Mouse (Mus musculus): Measurements from ENCODE around the gene Cenpt.
A peak's percentile ranks its signal among the peaks of the same experiment; 100 is the strongest.

Gene Cenpt

DNA sequence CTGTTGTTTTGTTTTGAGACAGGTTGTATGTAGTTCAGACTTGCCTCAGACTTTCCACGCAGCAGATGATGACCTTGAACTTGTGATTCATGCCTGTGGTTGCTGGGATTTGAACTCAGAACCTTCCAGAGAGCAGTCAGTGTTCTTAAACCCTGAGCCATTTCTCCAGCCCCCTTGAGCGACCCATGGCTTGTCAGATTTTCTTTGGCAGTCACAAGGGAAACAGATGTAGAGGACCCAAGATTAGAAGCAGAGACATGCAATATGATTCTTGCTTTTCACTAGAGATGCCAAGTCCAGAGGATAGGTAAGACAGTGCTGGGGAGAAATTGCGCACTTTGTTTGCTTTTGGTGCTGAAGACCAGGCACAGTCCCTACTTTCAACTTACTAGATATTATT, at the start of gene Cenpt:
TSS of gene Cenpt (minus strand) at position 101 of the 400 bp plus-strand sequence.
- DNase-seq (ENCODE audit: low spot score) = no peak

DNA sequence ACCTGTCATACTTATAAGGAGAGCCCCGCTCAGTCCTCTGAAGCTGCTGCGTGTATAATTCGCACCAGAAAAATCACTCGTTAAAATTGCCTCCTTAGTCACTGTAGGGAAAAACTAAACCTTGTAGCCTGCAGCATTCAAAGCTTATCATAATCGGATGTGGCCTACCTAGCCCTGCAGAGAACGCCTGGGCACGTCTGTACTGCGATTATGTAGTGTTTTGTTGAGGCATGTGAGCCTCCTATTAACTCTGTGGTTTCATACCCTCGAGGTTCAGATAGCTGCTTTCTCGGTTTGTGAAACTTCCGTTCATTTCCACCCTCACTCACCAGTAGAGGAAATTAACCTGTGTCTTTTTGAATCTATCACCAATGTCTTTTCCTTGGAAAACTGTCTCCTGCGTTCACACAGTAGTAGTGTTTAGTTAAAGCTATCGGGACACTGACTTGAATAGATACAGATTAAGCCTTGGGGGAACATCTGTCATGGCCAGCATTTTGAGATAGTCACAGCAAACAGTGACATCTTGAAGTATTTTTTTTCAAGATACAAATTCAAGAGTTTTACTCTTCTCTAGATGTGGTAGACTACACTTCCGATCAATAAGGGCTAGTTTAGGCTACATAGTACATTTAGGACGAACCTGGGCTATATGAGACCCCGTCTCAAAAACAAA, 48.0 kb upstream of the Cenpt start:
- no peak for DNase-seq (ENCODE audit: low spot score)

GRCm38 (mm10) chr8:105900180-105900940, 47.3 kb upstream of the Cenpt start, which contains the start of gene Pskh1:
Gene Pskh1 (plus strand): TSS chr8:105900441.
- peak; percentile 82 for DNase-seq (ENCODE audit: low spot score)

DNA sequence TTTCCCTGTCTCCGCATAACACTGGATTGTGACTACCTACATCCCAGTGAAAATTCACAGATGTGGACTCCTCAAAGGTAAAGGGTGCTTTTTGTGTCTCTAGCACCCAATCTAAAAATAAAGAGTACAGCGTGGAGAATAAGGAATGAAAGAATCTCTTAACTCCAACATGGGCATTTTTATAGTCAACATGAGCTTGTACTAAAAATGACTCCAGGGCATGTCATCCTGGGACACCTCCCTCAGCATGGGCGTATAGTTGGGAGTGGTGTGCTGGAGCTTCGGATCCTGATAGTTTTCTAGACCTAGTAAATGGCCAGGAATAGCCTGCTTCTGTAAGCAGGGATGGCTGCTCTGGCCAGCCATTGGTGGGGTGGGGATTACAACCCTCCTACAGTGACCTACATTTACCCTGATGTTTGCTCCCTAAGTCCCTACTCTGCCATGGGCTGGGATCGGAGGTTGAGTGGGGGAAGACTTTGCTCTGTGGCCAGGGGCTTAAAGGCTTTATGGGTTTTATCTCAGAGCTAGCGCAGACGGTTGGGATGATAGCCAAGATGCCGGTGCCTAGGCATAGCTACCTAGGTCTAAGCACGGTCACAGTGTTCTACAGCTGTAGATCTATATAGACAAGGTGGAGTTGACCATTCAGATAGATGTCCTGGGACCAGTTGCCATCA, 44.9 kb upstream of the Cenpt start:
- DNase-seq (ENCODE audit: low spot score) = no peak

DNA sequence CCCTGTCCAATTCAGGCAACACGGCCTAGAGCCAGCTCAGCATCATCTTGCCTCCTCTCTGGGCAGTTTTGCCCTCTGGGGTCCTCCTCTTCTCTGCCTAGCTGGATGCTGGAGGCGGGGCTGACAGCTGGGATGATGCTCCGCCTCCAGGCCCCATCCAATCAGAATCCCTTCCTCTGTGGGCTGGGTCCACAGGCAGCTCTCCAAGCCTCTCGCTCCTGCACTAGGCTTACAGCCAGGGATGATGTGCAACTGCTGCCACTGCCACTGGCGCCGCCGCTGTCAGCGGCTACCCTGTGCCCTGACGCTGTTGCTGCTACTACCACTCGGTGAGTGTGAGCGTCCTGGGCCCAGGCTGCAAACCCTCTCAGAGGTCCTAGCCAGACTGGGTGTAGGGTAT, 40.3 kb upstream of the Cenpt start, which contains the start of gene Nrn1l:
TSS of gene Nrn1l (plus strand) at position 229 of the 400 bp plus-strand sequence.
- DNase-seq (ENCODE audit: low spot score) = peak; percentile 83

DNA sequence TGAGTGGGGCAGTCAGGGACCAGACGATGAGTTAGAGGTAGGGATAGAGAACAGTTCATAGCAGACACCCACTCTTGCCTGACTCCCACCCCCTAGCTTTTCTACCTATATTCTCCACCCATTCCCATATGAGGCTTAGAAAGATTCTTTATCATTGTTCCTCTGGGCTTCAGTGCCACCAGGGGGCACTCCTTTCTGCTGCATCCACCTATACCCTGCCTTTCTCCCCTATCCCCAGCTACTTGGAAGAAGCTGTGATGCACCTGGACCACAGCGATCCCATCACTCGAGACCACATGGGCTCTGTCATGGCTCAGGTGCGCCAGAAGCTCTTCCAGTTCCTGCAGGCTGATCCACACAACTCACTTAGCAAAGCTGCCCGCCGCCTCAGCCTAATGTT, 39.4 kb upstream of the Cenpt start:
- no peak for DNase-seq (ENCODE audit: low spot score)

- no peak for DNase-seq (ENCODE audit: low spot score)
These were observed 37.8 kb upstream of the Cenpt start for GRCm38 (mm10) chr8:105890870-105891269.

- no peak for DNase-seq (ENCODE audit: low spot score)
These were observed 36.8 kb upstream of the Cenpt start for GRCm38 (mm10) chr8:105889756-105890465.

DNA sequence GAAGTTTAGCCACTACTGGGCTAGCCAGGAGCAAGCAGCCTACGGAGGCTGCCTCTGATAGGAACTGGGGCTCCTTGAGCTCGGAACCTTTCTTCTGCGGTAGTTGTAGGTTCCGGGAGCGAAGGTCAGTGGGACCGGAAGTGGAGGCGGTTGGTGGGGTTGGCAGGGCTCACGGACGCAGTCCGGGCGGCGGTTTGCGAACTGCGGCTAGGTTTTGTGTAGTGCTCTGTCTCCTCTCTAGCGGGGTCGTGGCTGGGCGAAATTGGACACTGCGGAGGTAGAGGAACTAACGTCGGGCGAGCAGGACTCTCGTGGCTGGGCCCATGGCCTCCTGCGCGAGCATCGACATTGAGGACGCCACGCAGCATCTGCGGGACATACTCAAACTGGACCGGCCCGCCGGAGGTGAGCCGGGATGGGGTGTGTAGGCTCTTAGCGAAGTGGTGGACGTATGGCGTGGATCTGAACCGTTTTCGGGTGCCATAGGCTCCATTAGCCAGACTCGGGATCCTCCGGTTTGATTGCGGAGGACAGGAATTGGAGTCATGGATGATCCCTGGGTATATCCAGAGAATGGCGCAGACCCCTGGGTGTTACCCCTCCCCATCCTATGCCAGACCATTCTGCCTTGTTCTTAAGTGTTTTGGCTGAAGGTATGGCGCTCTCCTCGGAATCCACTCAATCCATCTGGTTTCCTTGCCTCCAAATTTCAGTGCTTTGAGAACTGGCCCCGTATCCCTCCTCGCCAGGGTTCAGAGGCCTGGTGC, 27.9 kb upstream of the Cenpt start, which contains the start of gene Edc4:
TSS of gene Edc4 (plus strand) at position 128 of the 767 bp plus-strand sequence.
- DNase-seq (ENCODE audit: low spot score) = no peak

DNA sequence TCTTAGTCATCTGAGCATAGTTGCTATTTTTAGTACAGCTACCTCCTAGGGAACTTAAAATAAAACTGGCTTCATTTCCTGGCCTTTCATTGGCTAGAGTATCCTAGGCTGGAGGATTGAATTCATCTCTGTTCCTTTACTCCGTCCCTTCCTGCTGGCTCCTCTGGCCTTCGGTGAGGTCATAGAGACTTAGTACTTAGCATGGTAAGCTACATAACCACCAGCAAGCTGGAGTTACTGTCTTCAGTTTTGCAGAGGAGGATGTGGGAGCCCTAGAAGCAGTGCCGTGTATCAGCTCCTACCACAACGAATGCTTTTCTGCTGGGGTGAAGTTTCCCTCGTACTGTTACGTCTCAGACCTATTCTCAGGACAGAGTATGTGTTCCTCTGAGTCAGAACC, 21.2 kb upstream of the Cenpt start:
- DNase-seq (ENCODE audit: low spot score) = no peak

DNA sequence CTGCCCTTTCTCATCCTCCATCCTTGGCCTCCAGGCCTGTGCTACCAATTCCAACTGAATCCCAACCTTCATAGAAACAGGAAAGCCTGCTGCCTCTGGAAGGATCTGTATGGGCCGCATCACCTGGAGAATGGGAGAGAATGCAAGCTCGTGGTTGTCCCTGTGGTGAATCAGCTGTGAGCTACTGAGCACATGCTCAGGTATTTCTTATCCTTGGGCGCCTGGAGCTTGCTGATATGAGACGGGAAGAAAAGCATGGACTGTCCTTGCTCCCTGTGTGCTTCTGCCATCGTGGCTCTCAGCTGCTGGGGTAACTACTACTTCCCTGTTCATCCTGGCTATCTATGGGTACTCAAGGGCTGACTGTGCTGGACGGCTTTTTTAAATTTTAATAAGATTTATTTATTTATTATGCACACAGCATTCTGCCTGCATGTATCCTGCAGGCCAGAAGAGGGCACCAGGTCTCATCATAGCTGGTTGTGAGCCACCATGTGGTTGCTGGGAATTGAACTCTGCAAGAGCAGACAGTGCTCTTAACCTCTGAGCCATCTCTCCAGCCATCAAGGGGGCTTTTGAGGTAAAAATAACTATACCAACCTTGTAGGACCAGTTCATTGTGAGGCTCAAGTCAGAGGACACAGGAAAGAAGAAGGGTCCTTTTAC, 13.4 kb upstream of the Cenpt start:
- no peak for DNase-seq (ENCODE audit: low spot score)

GRCm38 (mm10) chr8:105861951-105862350, 8.9 kb upstream of the Cenpt start:
- DNase-seq (ENCODE audit: low spot score) = no peak

DNA sequence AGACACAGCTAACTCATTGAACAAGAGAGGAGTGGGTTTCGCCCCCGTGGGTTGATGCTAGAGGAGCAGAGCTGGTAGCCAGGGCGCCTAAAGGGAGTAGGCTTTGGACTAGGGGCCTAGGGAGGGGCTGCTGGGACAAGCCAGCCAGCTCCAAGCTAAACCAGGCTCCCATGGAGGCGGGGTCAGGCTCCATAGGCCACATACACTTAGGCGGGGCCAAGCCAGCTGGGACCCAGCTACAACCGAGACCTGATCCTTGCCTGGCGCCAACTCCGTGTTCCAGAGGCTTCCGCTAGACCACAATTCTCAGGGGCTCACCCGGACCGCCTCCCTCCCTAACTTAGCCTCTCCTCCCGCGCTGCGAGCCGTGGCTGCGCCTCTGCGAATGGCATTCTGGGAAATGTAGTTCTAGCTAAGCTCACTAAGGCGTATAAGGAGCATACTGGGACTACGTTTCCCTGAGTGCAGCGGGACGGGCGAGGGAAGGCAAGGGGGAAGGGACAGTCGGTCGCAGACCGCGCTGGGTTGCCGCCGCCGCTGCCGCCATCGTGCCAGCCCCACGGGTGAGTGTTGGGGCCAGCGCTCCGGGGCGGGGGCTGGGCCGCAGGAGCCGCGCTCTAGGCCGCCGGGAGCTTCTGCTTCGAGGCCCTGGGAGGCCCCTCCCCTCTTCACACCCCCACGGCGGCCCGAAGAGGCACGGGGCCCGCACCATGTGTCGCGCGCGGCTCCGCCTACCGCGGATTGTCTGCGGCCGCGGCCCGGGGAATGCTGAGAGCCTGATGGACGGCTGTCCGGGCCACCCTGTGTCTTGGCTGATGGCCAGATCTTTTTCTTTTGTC, 7.3 kb upstream of the Cenpt start, which contains the start of gene Nutf2:
TSS of gene Nutf2 (plus strand) at position 438 of the 839 bp plus-strand sequence.
- DNase-seq (ENCODE audit: low spot score) = peak; percentile 93

GRCm38 (mm10) chr8:105859314-105859713, 6.2 kb upstream of the Cenpt start:
- DNase-seq (ENCODE audit: low spot score) = no peak

DNA sequence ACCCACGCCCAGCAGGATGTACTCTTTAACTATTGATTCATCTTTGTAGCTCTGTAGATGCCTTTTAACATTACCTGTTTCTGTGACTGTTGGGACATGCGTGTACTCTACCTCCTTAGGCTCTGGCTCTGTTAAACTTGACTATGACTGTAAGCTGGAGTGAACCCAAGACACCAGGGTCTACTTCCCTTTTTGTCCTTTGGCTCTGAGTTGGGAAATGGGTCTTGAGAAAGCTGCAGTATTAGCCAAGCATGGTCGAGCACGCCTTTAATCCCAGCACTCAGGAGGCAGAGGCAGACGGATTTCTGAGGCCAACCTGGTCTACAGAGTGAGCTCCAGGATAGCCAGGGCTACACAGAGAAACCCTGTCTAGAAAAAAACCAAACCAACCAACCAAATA, 5.4 kb upstream of the Cenpt start:
- no peak for DNase-seq (ENCODE audit: low spot score)

GRCm38 (mm10) chr8:105856168-105856835, 3.2 kb upstream of the Cenpt start:
- DNase-seq (ENCODE audit: low spot score) = no peak

DNA sequence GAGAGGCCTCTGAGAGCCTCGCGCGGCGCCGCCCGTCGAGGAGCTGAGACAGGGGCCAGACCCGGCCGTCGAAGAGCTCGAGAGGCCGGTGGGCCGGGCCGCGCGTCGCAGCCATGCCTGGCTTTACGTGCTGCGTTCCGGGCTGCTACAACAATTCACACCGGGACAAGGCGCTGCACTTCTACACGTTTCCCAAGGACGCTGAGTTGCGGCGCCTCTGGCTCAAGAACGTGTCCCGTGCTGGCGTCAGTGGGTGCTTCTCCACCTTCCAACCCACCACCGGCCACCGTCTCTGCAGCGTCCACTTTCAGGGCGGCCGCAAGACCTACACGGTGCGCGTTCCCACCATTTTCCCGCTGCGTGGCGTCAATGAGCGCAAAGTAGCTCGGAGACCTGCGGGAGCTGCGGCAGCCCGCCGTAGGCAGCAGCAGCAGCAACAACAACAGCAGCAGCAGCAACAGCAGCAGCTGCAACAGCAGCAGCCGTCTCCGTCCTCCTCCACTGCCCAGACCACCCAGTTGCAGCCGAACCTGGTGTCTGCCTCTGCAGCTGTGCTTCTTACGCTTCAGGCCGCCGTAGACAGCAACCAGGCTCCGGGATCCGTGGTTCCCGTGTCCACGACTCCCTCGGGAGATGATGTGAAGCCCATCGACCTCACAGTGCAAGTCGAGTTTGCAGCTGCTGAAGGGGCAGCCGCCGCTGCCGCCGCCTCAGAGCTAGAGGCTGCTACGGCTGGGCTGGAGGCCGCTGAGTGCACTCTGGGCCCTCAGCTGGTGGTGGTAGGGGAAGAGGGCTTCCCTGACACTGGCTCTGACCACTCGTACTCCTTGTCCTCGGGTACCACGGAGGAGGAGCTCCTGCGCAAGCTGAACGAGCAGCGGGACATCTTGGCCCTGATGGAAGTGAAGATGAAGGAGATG, 2.4 kb upstream of the Cenpt start:
- DNase-seq (ENCODE audit: low spot score) = no peak

DNA sequence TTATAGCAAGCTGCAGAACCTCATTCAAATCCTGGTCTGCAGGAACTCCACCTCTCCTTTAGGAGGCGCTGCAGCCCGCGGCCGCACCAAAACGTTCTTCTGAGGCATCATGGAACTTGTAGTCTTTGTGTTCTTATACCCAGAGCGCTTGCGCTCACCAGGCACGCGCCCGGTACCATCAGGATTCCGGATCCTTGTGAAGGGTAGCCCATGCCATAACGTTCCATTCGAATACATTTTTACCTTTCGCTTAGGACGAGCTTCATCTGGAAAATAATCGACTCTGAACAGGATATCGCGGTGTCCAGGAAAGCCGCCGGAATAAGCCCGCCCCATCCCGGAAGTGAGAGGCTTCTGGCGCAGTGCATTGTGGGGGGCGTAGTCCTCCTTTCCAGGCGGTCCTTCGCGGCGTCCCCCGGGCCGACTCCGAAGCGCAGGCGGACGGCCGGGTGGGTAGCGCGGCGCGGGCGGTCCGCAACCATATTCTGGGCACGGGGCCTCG, 1.7 kb upstream of the Cenpt start, which contains the start of gene Thap11:
TSS of gene Thap11 (plus strand) at position 418 of the 502 bp plus-strand sequence.
- DNase-seq (ENCODE audit: low spot score) = peak; percentile 83
